Mouse (Mus musculus) liver, postnatal 0 days (tissue): ENCODE results near the gene Adamts20.

Source experiments
- CTCF ChIP-seq: sonication (generic); IDR thresholded peaks from 2 replicates; pipeline ENCODE4 v1.5.1; 2016; ENCODE audit warnings: antibody characterized with exemption, low read depth
- EP300 ChIP-seq: IDR thresholded peaks from 2 replicates; pipeline ENCODE4 v1.6.1; 2016; ENCODE audit warnings: antibody characterized with exemption, low read depth, mild to moderate bottlenecking

DNA sequence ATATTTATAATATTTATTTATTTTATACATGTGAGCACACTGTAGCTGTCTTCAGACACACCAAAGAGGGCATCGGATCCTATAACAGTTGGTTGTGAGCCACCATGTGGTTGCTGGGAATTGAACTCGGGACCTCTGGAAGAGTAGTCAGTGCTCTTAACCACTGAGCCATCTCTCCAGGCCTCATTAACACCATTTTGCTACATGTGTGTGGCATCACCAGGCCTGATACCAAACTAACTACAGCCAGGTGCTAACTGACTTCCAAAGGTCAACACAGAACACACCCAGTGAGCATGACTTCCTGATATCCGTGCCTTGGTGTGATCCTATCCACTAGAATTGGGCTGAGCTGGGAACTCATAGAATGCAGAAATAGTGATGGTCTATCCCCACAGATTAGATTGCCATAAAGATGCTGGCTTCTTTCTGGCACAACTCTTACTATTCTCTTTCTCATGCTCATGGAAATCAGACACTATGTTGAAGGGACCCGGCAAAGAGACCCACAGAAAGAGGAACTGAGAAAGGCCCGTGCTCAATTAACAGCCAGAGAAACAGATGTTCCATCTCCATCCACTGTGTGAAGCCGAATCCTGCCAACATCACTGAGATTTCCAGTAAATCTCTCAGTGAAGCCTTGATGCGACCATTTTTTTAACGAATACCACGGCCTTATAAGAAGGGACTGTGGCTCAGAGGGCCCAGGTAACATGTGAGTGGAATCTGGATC is 37.6 kb downstream of the Adamts20 start:
- TF ChIP-seq CTCF (no peak), EP300 (no peak)
